Mouse (Mus musculus): ENCODE measurements at regions not wholly inside any gene's neighbourhood (a gene's known extent, or its start where the extent isn't known, plus 50 kb on each side); places are given as distances from the start of the nearest gene placed in this dataset.
"Not testable (repeated sequence)": the region's sequence is repeated elsewhere in the genome, so short reads cannot be mapped to it uniquely, and the experiment has no call there.

- H3K36me3 ChIP-seq (ENCODE audit: poor library complexity, severe bottlenecking): no peaks in the 10 kb centered on the region
- H3K9me3 ChIP-seq (replicated peaks): no peaks in the 10 kb centered on the region
- H3K9ac ChIP-seq: no peak overlapping the region
- H3K4me2 ChIP-seq: no peak overlapping the region
- H3K4me3 ChIP-seq: no peak overlapping the region
- H3K4me1 ChIP-seq: no peaks in the 10 kb centered on the region
- no peak overlapping the region for H3K27ac ChIP-seq
- H3K27me3 ChIP-seq: no peaks in the 10 kb centered on the region
- 82% methylated on average over 1 of the region's 1 CpGs for WGBS
- no peak for ATAC-seq
These were observed 187.5 kb upstream of the Tac1 start for GRCm38 (mm10) chr6:7367166-7367565.

GRCm38 (mm10) chr6:7374629-7375028 is 180.1 kb upstream of the Tac1 start:
- H3K36me3 ChIP-seq (ENCODE audit: poor library complexity, severe bottlenecking): no peaks in the 10 kb centered on the region
- 25% methylated on average over 4 of the region's 4 CpGs for WGBS
- H3K27ac ChIP-seq: no peak overlapping the region
- peaks cover 5% of the 10 kb centered on the region for H3K4me1 ChIP-seq
- H3K4me2 ChIP-seq: no peak overlapping the region
- H3K9ac ChIP-seq: no peak overlapping the region
- no peak overlapping the region for H3K4me3 ChIP-seq
- H3K9me3 ChIP-seq (replicated peaks): no peaks in the 10 kb centered on the region
- peak; percentile 79 for ATAC-seq
- no peaks in the 10 kb centered on the region for H3K27me3 ChIP-seq

GRCm38 (mm10) chr6:7375851-7376250 is 178.8 kb upstream of the Tac1 start:
- Histone ChIP-seq H3K36me3 (ENCODE audit: poor library complexity, severe bottlenecking) (no peaks in the 10 kb centered on the region), H3K27me3 (no peaks in the 10 kb centered on the region), H3K9ac (no peak overlapping the region), H3K4me3 (no peak overlapping the region), H3K27ac (no peak overlapping the region), H3K4me2 (no peak overlapping the region), H3K9me3 (replicated peaks) (no peaks in the 10 kb centered on the region), H3K4me1 (peaks cover 5% of the 10 kb centered on the region)
- 87% methylated on average over 2 of the region's 2 CpGs for WGBS
- no peak for ATAC-seq

- Histone ChIP-seq H3K4me1 (peaks cover 5% of the 10 kb centered on the region), H3K4me3 (no peak overlapping the region), H3K36me3 (ENCODE audit: poor library complexity, severe bottlenecking) (no peaks in the 10 kb centered on the region), H3K9me3 (replicated peaks) (no peaks in the 10 kb centered on the region), H3K4me2 (no peak overlapping the region), H3K27ac (no peak overlapping the region), H3K27me3 (no peaks in the 10 kb centered on the region), H3K9ac (no peak overlapping the region)
- WGBS: 41% methylated on average over 5 of the region's 5 CpGs
- ATAC-seq: no peak
These were observed 176.0 kb upstream of the Tac1 start for GRCm38 (mm10) chr6:7378651-7379050.

- no peak overlapping the region for H3K4me3 ChIP-seq
- no peak for ATAC-seq
- no peaks in the 10 kb centered on the region for H3K9me3 ChIP-seq (replicated peaks)
- no peak overlapping the region for H3K27ac ChIP-seq
- no peak overlapping the region for H3K4me2 ChIP-seq
- H3K36me3 ChIP-seq (ENCODE audit: poor library complexity, severe bottlenecking): no peaks in the 10 kb centered on the region
- H3K4me1 ChIP-seq: no peaks in the 10 kb centered on the region
- no peak overlapping the region for H3K9ac ChIP-seq
- H3K27me3 ChIP-seq: no peaks in the 10 kb centered on the region
- 53% methylated on average over 2 of the region's 2 CpGs for WGBS
These were observed 129.9 kb upstream of the Tac1 start for GRCm38 (mm10) chr6:7424731-7425130.

- Histone ChIP-seq H3K4me1 (no peaks in the 10 kb centered on the region), H3K27ac (no peak overlapping the region), H3K4me3 (no peak overlapping the region), H3K36me3 (ENCODE audit: poor library complexity, severe bottlenecking) (no peaks in the 10 kb centered on the region), H3K27me3 (no peaks in the 10 kb centered on the region), H3K9ac (no peak overlapping the region), H3K9me3 (replicated peaks) (no peaks in the 10 kb centered on the region), H3K4me2 (no peak overlapping the region)
- WGBS: 35% methylated on average over 3 of the region's 3 CpGs
- no peak for ATAC-seq
These were observed 113.0 kb upstream of the Tac1 start for GRCm38 (mm10) chr6:7441725-7442124.

GRCm38 (mm10) chr6:7442286-7442685 is 112.4 kb upstream of the Tac1 start:
- H3K27me3 ChIP-seq; H3K27ac ChIP-seq; H3K4me1 ChIP-seq; H3K9ac ChIP-seq; H3K36me3 ChIP-seq (ENCODE audit: poor library complexity, severe bottlenecking); H3K4me3 ChIP-seq; ATAC-seq; H3K4me2 ChIP-seq; H3K9me3 ChIP-seq (replicated peaks): not testable (repeated sequence)
- 37% methylated on average over 3 of the region's 3 CpGs for WGBS

- Histone ChIP-seq H3K4me2 (no peak overlapping the region), H3K9me3 (replicated peaks) (no peaks in the 10 kb centered on the region), H3K4me1 (no peaks in the 10 kb centered on the region), H3K27ac (no peak overlapping the region), H3K27me3 (no peaks in the 10 kb centered on the region), H3K4me3 (no peak overlapping the region), H3K9ac (no peak overlapping the region), H3K36me3 (ENCODE audit: poor library complexity, severe bottlenecking) (no peaks in the 10 kb centered on the region)
- no peak for ATAC-seq
- 78% methylated on average over 3 of the region's 3 CpGs for WGBS
These were observed 98.8 kb upstream of the Tac1 start for GRCm38 (mm10) chr6:7455881-7456280.

GRCm38 (mm10) chr6:7463896-7464295 is 90.8 kb upstream of the Tac1 start:
- H3K27ac ChIP-seq: no peak overlapping the region
- no peaks in the 10 kb centered on the region for H3K9me3 ChIP-seq (replicated peaks)
- no peaks in the 10 kb centered on the region for H3K36me3 ChIP-seq (ENCODE audit: poor library complexity, severe bottlenecking)
- no peak overlapping the region for H3K4me2 ChIP-seq
- WGBS: 84% methylated on average over 2 of the region's 2 CpGs
- H3K9ac ChIP-seq: no peak overlapping the region
- no peaks in the 10 kb centered on the region for H3K27me3 ChIP-seq
- H3K4me1 ChIP-seq: peaks cover 3% of the 10 kb centered on the region; the same call in 1 of the 2 replicates
- no peak overlapping the region for H3K4me3 ChIP-seq
- no peak for ATAC-seq

GRCm38 (mm10) chr6:7464346-7464745 is 90.3 kb upstream of the Tac1 start:
- Histone ChIP-seq H3K27me3 (no peaks in the 10 kb centered on the region), H3K4me3 (no peak overlapping the region), H3K9me3 (replicated peaks) (no peaks in the 10 kb centered on the region), H3K9ac (no peak overlapping the region), H3K4me2 (no peak overlapping the region), H3K27ac (no peak overlapping the region), H3K36me3 (ENCODE audit: poor library complexity, severe bottlenecking) (no peaks in the 10 kb centered on the region), H3K4me1 (peaks cover 3% of the 10 kb centered on the region; the same call in 1 of the 2 replicates)
- ATAC-seq: no peak
- WGBS: 89% methylated on average over 2 of the region's 2 CpGs

- peak; percentile 89 for ATAC-seq
- no peaks in the 10 kb centered on the region for H3K9me3 ChIP-seq (replicated peaks)
These were observed 82.2 kb upstream of the Tac1 start for GRCm38 (mm10) chr6:7472366-7473026.

GRCm38 (mm10) chr6:7473730-7474129 is 80.9 kb upstream of the Tac1 start:
- no peaks in the 10 kb centered on the region for H3K9me3 ChIP-seq (replicated peaks)
- no peak overlapping the region for H3K4me2 ChIP-seq
- no peaks in the 10 kb centered on the region for H3K36me3 ChIP-seq (ENCODE audit: poor library complexity, severe bottlenecking)
- H3K9ac ChIP-seq: no peak overlapping the region
- 71% methylated on average over 3 of the region's 3 CpGs for WGBS
- ATAC-seq: no peak
- no peaks in the 10 kb centered on the region for H3K27me3 ChIP-seq
- H3K4me3 ChIP-seq: no peak overlapping the region
- H3K4me1 ChIP-seq: no peaks in the 10 kb centered on the region
- no peak overlapping the region for H3K27ac ChIP-seq

More at GRCm38 (mm10) chr6:7472366-7473026, 82.2 kb upstream of the Tac1 start:
- H3K4me2 ChIP-seq: no peak overlapping the region
- H3K4me3 ChIP-seq: no peak overlapping the region
- WGBS: 58% methylated on average over 7 of the region's 7 CpGs
- H3K27me3 ChIP-seq: no peaks in the 10 kb centered on the region
- no peak overlapping the region for H3K27ac ChIP-seq
- H3K9ac ChIP-seq: no peak overlapping the region
- no peaks in the 10 kb centered on the region for H3K4me1 ChIP-seq
- no peaks in the 10 kb centered on the region for H3K36me3 ChIP-seq (ENCODE audit: poor library complexity, severe bottlenecking)

GRCm38 (mm10) chr6:7476907-7477306 is 77.8 kb upstream of the Tac1 start:
- H3K4me1 ChIP-seq: no peaks in the 10 kb centered on the region
- H3K27ac ChIP-seq: no peak overlapping the region
- no peaks in the 10 kb centered on the region for H3K27me3 ChIP-seq
- 84% methylated on average over 1 of the region's 1 CpGs for WGBS
- no peaks in the 10 kb centered on the region for H3K36me3 ChIP-seq (ENCODE audit: poor library complexity, severe bottlenecking)
- H3K4me2 ChIP-seq: no peak overlapping the region
- no peak for ATAC-seq
- H3K4me3 ChIP-seq: no peak overlapping the region
- no peak overlapping the region for H3K9ac ChIP-seq
- no peaks in the 10 kb centered on the region for H3K9me3 ChIP-seq (replicated peaks)

All from forebrain, embryonic 13.5 days (tissue).